Mouse (Mus musculus): ENCODE results near the gene Srsy.
"Not testable (repeated sequence)": the region's sequence is repeated elsewhere in the genome, so short reads cannot be mapped to it uniquely, and the experiment has no call there.

Gene Srsy

GRCm38 (mm10) chrY:17937230-17937629 is at the start of gene Srsy:
Gene Srsy (minus strand): TSS chrY:17937330.
- in situ Hi-C loops (cut with MboI, MseI) = not testable (repeated sequence)

Data from T-helper 17 cell (primary cell).